Mouse (Mus musculus) kidney, adult 18-20 months (tissue): ENCODE data around the gene Gm42906.

Experiments used
- DNase-seq: peaks from one replicate; pipeline ENCODE4 v3.0.0; 2021

Gene Gm42906

GRCm38 (mm10) chr5:151428113-151428756, at the start of gene Gm42906:
TSS of gene Gm42906 (minus strand) at chr5:151428163.
- no peak for DNase-seq

- no peak for DNase-seq
These were observed 17.7 kb upstream of the Gm42906 start for GRCm38 (mm10) chr5:151445695-151446094.

GRCm38 (mm10) chr5:151435106-151435505, 7.1 kb upstream of the Gm42906 start:
- no peak for DNase-seq

- DNase-seq = no peak
These were observed 1.5 kb downstream of the Gm42906 start for GRCm38 (mm10) chr5:151426466-151426865.

- no peak for DNase-seq
These were observed 5.3 kb downstream of the Gm42906 start for GRCm38 (mm10) chr5:151422692-151423091.

GRCm38 (mm10) chr5:151421859-151422258, 6.1 kb downstream of the Gm42906 start:
- no peak for DNase-seq

- DNase-seq = no peak
These were observed 9.4 kb downstream of the Gm42906 start for GRCm38 (mm10) chr5:151418551-151418950.

GRCm38 (mm10) chr5:151417421-151418038, 10.4 kb downstream of the Gm42906 start:
- DNase-seq = no peak

- DNase-seq = no peak
These were observed 11.0 kb downstream of the Gm42906 start for GRCm38 (mm10) chr5:151416988-151417387.

- no peak for DNase-seq
These were observed 14.3 kb downstream of the Gm42906 start for GRCm38 (mm10) chr5:151413617-151414016.

- no peak for DNase-seq
These were observed 15.1 kb downstream of the Gm42906 start for GRCm38 (mm10) chr5:151412666-151413463.

- DNase-seq = no peak
These were observed 18.0 kb downstream of the Gm42906 start for GRCm38 (mm10) chr5:151410006-151410405.

GRCm38 (mm10) chr5:151409282-151409681, 18.7 kb downstream of the Gm42906 start:
- no peak for DNase-seq

- DNase-seq = no peak
These were observed 19.7 kb downstream of the Gm42906 start for GRCm38 (mm10) chr5:151408124-151408900.

GRCm38 (mm10) chr5:151407493-151407892, 20.5 kb downstream of the Gm42906 start:
- no peak for DNase-seq

- DNase-seq = no peak
These were observed 21.7 kb downstream of the Gm42906 start for GRCm38 (mm10) chr5:151406276-151406675.

- no peak for DNase-seq
These were observed 22.6 kb downstream of the Gm42906 start for GRCm38 (mm10) chr5:151405314-151405903.

GRCm38 (mm10) chr5:151403586-151403985, 24.4 kb downstream of the Gm42906 start:
- no peak for DNase-seq

GRCm38 (mm10) chr5:151400557-151400944, 27.4 kb downstream of the Gm42906 start:
- no peak for DNase-seq

GRCm38 (mm10) chr5:151399918-151400556, 27.9 kb downstream of the Gm42906 start:
- no peak for DNase-seq

GRCm38 (mm10) chr5:151396119-151396518, 31.8 kb downstream of the Gm42906 start:
- DNase-seq = no peak

- no peak for DNase-seq
These were observed 33.3 kb downstream of the Gm42906 start for GRCm38 (mm10) chr5:151394690-151395089.
